Mouse (Mus musculus) heart, postnatal 0 days (tissue): ENCODE measurements around the gene Tbc1d9b. TPM values are rescaled to one million over a fixed set of nuclear protein-coding genes. Genes with fewer than 3 reads are reported as not detected.

Experiments used
- ATAC-seq: fragments of 200-750 bp; cut with Nextera tagmentation; 2 replicates; pipeline ENCODE4 v1.8.0; 2017; ENCODE audit warnings: low read depth, moderate number of reproducible peaks, moderate library complexity; ENCODE audit not compliant: insufficient read depth
- DNase-seq: peaks from one replicate; pipeline ENCODE4 v3.0.0-alpha.2; 2016; ENCODE audit warnings: low spot score
- H3K27ac ChIP-seq: fragments of 300-500 bp; sonication (generic); 2 replicates; pipeline ENCODE4 v1.5.1; 2014; ENCODE audit warnings: low read depth, mild to moderate bottlenecking
- H3K27me3 ChIP-seq: fragments of 300-500 bp; sonication (generic); 2 replicates; pipeline ENCODE4 v1.6.1; 2014; ENCODE audit warnings: low read length, mixed read lengths; ENCODE audit not compliant: control insufficient read depth, insufficient read depth
- H3K36me3 ChIP-seq: fragments of 300-500 bp; sonication (generic); replicated peaks from 2 replicates; pipeline ENCODE4 v1.6.1; 2014; ENCODE audit warnings: low read length, mixed read lengths; ENCODE audit not compliant: control insufficient read depth, insufficient read depth
- H3K4me1 ChIP-seq: fragments of 300-500 bp; sonication (generic); 2 replicates; pipeline ENCODE4 v1.6.1; 2014; ENCODE audit warnings: antibody characterized with exemption; ENCODE audit not compliant: control insufficient read depth, insufficient read depth
- H3K4me2 ChIP-seq: fragments of 300-500 bp; sonication (generic); 2 replicates; pipeline ENCODE4 v1.6.1; 2014; ENCODE audit warnings: low read depth, mild to moderate bottlenecking, low read length, moderate library complexity
- H3K4me3 ChIP-seq: fragments of 300-500 bp; sonication (generic); 2 replicates; pipeline ENCODE4 v1.5.1; 2014; ENCODE audit warnings: low read depth, low read length
- H3K9ac ChIP-seq: fragments of 300-500 bp; sonication (generic); replicated peaks from 2 replicates; pipeline ENCODE4 v1.6.1; 2014; ENCODE audit warnings: low read depth, low read length, mixed read lengths
- H3K9me3 ChIP-seq: fragments of 300-500 bp; sonication (generic); replicated peaks from 2 replicates; pipeline ENCODE4 v1.6.1; 2016; ENCODE audit warnings: low read length; ENCODE audit not compliant: control insufficient read depth
- CTCF ChIP-seq: IDR thresholded peaks from 2 replicates; pipeline ENCODE4 v1.5.1; 2016; ENCODE audit warnings: antibody characterized with exemption, control low read depth, low read depth
- EP300 ChIP-seq: IDR thresholded peaks from 2 replicates; pipeline ENCODE4 v1.6.1; 2016; ENCODE audit warnings: antibody characterized with exemption, low read depth
- WGBS: fragments of 180-500 bp; shearing (Covaris S2); extraction: QIAGEN DNeasy Blood & Tissue Kit; methylation state at CpG from one replicate; pipeline ENCODE4 v1.1.7; 2014; 5-methylcytosine and 5-hydroxymethylcytosine counted together
- polyA plus RNA-seq: library from polyadenylated mRNA; unstranded; fragments of >200 nt; fragmentation: Nextera tagmentation; extraction: Ambion mirVana; gene quantifications from 2 replicates; pipeline ENCODE4 v1.2.1, GENCODE M21; 2015
- total RNA-seq: library from RNA; depleted of rRNA; stranded (reverse); fragments of >200 nt; gene quantifications from 2 replicates; pipeline ENCODE4 v1.2.3, GENCODE M21; 2014; ENCODE audit warnings: low replicate concordance

Tbc1d9b gene
- total and polyA plus RNA-seq, 2 experiments from 2014 or later: 18.4 to 37.6 TPM

DNA sequence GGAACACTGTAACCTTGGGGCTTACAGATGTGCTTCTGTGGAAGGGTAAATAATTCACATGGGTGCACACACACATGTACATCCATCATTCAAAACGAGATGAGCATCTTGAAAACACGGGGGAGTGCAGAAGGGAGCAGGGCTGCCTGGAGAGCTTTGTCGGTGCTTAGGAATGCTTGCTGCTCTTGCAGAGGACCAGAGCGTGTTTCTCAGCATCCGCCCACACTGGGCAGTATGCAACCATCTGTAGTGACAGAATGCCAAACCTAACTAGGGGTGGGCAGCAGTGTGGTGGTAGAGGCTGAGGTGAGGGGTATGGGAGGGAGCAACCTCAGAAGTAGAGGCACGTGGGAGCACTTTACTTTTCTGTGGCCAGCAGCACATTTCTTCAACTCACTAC, 45.9 kb downstream of the Tbc1d9b start:
- Histone ChIP-seq H3K27me3 (no peaks in the 10 kb centered on the region), H3K4me2 (no peak overlapping the region), H3K27ac (no peak overlapping the region), H3K9me3 (no peaks in the 10 kb centered on the region), H3K36me3 (peaks cover 8% of the 10 kb centered on the region), H3K4me1 (peaks cover 6% of the 10 kb centered on the region), H3K9ac (no peak overlapping the region), H3K4me3 (no peak overlapping the region)
- TF ChIP-seq EP300 (no peak), CTCF (no peak)
- ATAC-seq: no peak
- WGBS: 60% methylated on average over 6 of the region's 6 CpGs
- DNase-seq: no peak

- Histone ChIP-seq H3K27ac (0 out of 2 replicates have a peak overlapping the region, but pooled peaks have one; percentile 3), H3K4me3 (no peak overlapping the region), H3K27me3 (no peaks in the 10 kb centered on the region), H3K4me1 (peaks cover 6% of the 10 kb centered on the region), H3K36me3 (peaks cover 8% of the 10 kb centered on the region), H3K9me3 (no peaks in the 10 kb centered on the region), H3K9ac (no peak overlapping the region), H3K4me2 (no peak overlapping the region)
- ATAC-seq (no peak), DNase-seq (no peak)
- TF ChIP-seq CTCF: no peak
- TF ChIP-seq EP300: no peak
- WGBS: 69% methylated on average over 5 of the region's 5 CpGs
Observed at GRCm38 (mm10) chr11:50178532-50179488, 47.6 kb downstream of the Tbc1d9b start.

GRCm38 (mm10) chr11:50180478-50181231, 49.5 kb downstream of the Tbc1d9b start:
- peaks cover 8% of the 10 kb centered on the region for H3K36me3 ChIP-seq
- 68% methylated on average over 6 of the region's 6 CpGs for WGBS
- ATAC-seq (no peak), DNase-seq (no peak)
- H3K27ac ChIP-seq: no peak overlapping the region
- no peaks in the 10 kb centered on the region for H3K27me3 ChIP-seq
- no peak overlapping the region for H3K4me3 ChIP-seq
- H3K9me3 ChIP-seq: no peaks in the 10 kb centered on the region
- TF ChIP-seq CTCF (no peak), EP300 (no peak)
- no peak overlapping the region for H3K4me2 ChIP-seq
- H3K9ac ChIP-seq: no peak overlapping the region
- no peaks in the 10 kb centered on the region for H3K4me1 ChIP-seq

DNA sequence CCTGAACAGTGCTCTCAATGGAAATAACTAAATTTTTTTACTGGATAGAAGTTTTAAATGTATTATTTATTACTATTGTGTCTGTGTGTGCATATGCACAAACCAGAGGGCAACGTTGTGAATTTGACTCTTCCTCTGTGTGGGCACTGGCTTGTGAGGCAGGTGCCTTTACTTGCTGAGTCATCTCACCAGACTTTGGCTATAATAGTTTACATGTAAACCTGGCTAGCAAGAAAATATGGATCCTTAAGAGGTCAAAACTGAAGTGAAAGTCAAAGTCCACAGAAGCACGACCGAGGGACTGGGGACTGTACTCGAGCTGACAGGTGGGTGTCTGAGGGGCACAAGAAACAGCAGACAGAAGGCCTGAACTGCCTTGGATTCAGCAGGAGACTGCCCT, 51.5 kb downstream of the Tbc1d9b start:
- Histone ChIP-seq H3K27ac (no peak overlapping the region), H3K36me3 (no peaks in the 10 kb centered on the region), H3K9ac (no peak overlapping the region), H3K4me3 (no peak overlapping the region), H3K4me1 (no peaks in the 10 kb centered on the region), H3K27me3 (no peaks in the 10 kb centered on the region), H3K4me2 (no peak overlapping the region), H3K9me3 (no peaks in the 10 kb centered on the region)
- no peak for TF ChIP-seq CTCF
- no peak for TF ChIP-seq EP300
- 75% methylated on average over 4 of the region's 4 CpGs for WGBS
- no peak for DNase-seq
- no peak for ATAC-seq

- no peaks in the 10 kb centered on the region for H3K36me3 ChIP-seq
- no peak overlapping the region for H3K27ac ChIP-seq
- TF ChIP-seq EP300 (no peak), CTCF (no peak)
- ATAC-seq (no peak), DNase-seq (no peak)
- H3K4me1 ChIP-seq: no peaks in the 10 kb centered on the region
- H3K9me3 ChIP-seq: no peaks in the 10 kb centered on the region
- no peak overlapping the region for H3K9ac ChIP-seq
- H3K4me2 ChIP-seq: no peak overlapping the region
- WGBS: 79% methylated on average over 3 of the region's 3 CpGs
- no peaks in the 10 kb centered on the region for H3K27me3 ChIP-seq
- no peak overlapping the region for H3K4me3 ChIP-seq
Observed at GRCm38 (mm10) chr11:50184788-50185187, 53.6 kb downstream of the Tbc1d9b start.
